Mouse (Mus musculus) limb, embryonic 10.5 days (tissue): ENCODE measurements around the gene Gm44790. TPM values are rescaled to one million over a fixed set of nuclear protein-coding genes. Genes with fewer than 3 reads are reported as not detected.
"Not testable (repeated sequence)": the region's sequence is repeated elsewhere in the genome, so short reads cannot be mapped to it uniquely, and the experiment has no call there.

Experiments
- DNase-seq: peaks from one replicate; pipeline ENCODE4 v3.0.0-alpha.2; 2017; ENCODE audit warnings: low spot score
- H3K27ac ChIP-seq: fragments of 300-500 bp; sonication (generic); 2 replicates; pipeline ENCODE4 v1.5.1; 2016; ENCODE audit warnings: mild to moderate bottlenecking
- H3K27me3 ChIP-seq: fragments of 300-500 bp; sonication (generic); 2 replicates; pipeline ENCODE4 v1.6.1; 2016; ENCODE audit warnings: low read depth, mild to moderate bottlenecking; ENCODE audit not compliant: poor library complexity, severe bottlenecking
- H3K36me3 ChIP-seq: fragments of 300-500 bp; sonication (generic); 2 replicates; pipeline ENCODE4 v1.6.1; 2016; ENCODE audit warnings: mild to moderate bottlenecking, moderate library complexity
- H3K4me1 ChIP-seq: fragments of 300-500 bp; sonication (generic); 2 replicates; pipeline ENCODE4 v1.6.1; 2016
- H3K4me3 ChIP-seq: fragments of 300-500 bp; sonication (generic); 2 replicates; pipeline ENCODE4 v1.5.1; 2016; ENCODE audit warnings: mild to moderate bottlenecking, moderate library complexity
- H3K9me3 ChIP-seq: fragments of 300-500 bp; sonication (generic); replicated peaks from 2 replicates; pipeline ENCODE4 v1.6.1; 2016; ENCODE audit warnings: mild to moderate bottlenecking
- WGBS: fragments of 180-500 bp; shearing (Covaris S2); methylation state at CpG from one replicate; pipeline ENCODE4 v1.1.7; 2016; 5-methylcytosine and 5-hydroxymethylcytosine counted together
- polyA plus RNA-seq: library from polyadenylated mRNA; unstranded; fragments of >200 nt; fragmentation: Nextera tagmentation; extraction: Ambion mirVana; gene quantifications from 2 replicates; pipeline ENCODE4 v1.2.1, GENCODE M21; 2016

Gene Gm44790
- polyA plus RNA-seq, 1 experiment from 2014 or later = not detected

- Histone ChIP-seq H3K36me3 (no peaks in the 10 kb centered on the region), H3K4me3 (no peak overlapping the region), H3K9me3 (no peaks in the 10 kb centered on the region), H3K4me1 (peaks cover 22% of the 10 kb centered on the region), H3K27ac (no peak overlapping the region), H3K27me3 (no peaks in the 10 kb centered on the region)
- 93% methylated on average over 7 of the region's 7 CpGs for WGBS
- DNase-seq = no peak
Measured at GRCm38 (mm10) chr6:86485943-86486640, 59.6 kb downstream of the Gm44790 start.

DNA sequence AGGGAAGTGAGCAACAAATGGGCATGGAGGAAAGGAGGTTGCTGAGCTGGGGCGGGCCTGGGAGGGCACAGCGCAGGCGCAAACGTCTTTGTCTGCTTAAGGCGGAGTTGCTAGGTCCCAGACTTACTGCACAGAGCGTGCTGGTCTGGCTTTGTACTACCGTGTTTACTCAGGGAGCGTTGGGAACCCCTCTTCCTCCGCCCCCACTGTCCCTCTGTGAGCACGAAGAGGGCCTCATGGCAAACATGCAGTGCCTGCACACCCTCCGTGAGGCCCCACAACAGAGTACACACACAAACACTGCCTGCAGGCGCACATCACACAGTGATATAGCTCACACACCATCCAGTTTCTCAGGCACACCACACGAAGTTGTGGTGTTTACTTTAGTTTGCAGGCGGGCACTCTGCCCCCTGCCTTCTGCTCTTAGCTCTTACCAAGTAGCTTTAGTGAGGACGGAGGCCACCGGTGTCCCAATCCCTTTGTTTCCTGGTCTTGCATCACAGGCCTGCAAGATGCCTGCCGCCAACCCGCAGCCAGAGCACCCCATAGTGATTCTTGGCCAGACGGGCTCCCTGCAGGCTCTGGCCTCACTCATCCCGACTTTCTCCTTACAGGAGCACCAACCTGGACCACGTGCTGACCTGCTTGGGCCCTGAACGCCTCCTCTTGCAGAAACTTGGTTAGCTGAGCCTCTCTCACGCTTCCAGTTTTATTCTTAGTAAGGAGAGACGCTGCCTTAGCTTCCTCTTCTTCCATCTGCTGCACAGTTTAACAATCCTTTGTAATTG is 61.1 kb downstream of the Gm44790 start:
- peaks cover 15% of the 10 kb centered on the region for H3K4me1 ChIP-seq
- 17% methylated on average over 24 of the region's 24 CpGs for WGBS
- no peaks in the 10 kb centered on the region for H3K27me3 ChIP-seq
- DNase-seq = peak; percentile 84
- H3K4me3 ChIP-seq = peak overlapping the region; percentile 30
- H3K9me3 ChIP-seq = no peaks in the 10 kb centered on the region
- H3K36me3 ChIP-seq = no peaks in the 10 kb centered on the region
- H3K27ac ChIP-seq = peak overlapping the region; percentile 96

- H3K4me3 ChIP-seq = peak overlapping the region; percentile 30; the same call in 1 of the 2 replicates
- 65% methylated on average over 3 of the region's 3 CpGs for WGBS
- no peak for DNase-seq
Measured at GRCm38 (mm10) chr6:86488149-86488485, 61.7 kb downstream of the Gm44790 start.

GRCm38 (mm10) chr6:86489945-86490344 is 63.5 kb downstream of the Gm44790 start:
- H3K27me3 ChIP-seq = no peaks in the 10 kb centered on the region
- peaks cover 23% of the 10 kb centered on the region for H3K4me1 ChIP-seq
- no peak overlapping the region for H3K27ac ChIP-seq
- H3K9me3 ChIP-seq = no peaks in the 10 kb centered on the region
- DNase-seq = no peak
- 95% methylated on average over 2 of the region's 2 CpGs for WGBS
- H3K36me3 ChIP-seq = no peaks in the 10 kb centered on the region
- no peak overlapping the region for H3K4me3 ChIP-seq

More at GRCm38 (mm10) chr6:86488149-86488485, 61.7 kb downstream of the Gm44790 start:
- peak overlapping the region; percentile 96 for H3K27ac ChIP-seq
- peaks cover 15% of the 10 kb centered on the region for H3K4me1 ChIP-seq
- no peaks in the 10 kb centered on the region for H3K9me3 ChIP-seq
- no peaks in the 10 kb centered on the region for H3K27me3 ChIP-seq
- no peaks in the 10 kb centered on the region for H3K36me3 ChIP-seq

DNA sequence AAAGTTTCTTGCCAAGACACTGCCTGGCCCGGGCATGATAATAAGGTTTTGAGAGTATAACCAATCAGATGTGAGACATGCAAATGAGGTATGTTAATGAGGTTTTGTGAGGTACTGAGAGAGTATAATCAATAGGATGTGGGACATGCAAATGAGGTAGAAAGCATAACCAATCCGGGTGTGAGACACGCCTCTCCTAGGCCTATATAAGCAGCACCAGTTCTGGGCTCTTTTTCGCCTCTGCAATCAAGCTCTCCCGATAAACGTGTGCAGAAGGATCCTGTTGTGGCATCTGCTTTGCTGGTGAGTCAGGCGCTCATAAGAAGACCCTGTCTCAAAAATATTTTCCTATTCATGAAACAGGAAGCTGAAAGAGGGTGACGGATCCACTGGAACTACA is 64.0 kb downstream of the Gm44790 start:
- not testable (repeated sequence) for DNase-seq, H3K36me3 ChIP-seq, H3K27ac ChIP-seq, H3K4me3 ChIP-seq, H3K9me3 ChIP-seq, H3K27me3 ChIP-seq
- H3K4me1 ChIP-seq = peaks cover 26% of the 10 kb centered on the region
- 96% methylated on average over 8 of the region's 8 CpGs for WGBS

DNA sequence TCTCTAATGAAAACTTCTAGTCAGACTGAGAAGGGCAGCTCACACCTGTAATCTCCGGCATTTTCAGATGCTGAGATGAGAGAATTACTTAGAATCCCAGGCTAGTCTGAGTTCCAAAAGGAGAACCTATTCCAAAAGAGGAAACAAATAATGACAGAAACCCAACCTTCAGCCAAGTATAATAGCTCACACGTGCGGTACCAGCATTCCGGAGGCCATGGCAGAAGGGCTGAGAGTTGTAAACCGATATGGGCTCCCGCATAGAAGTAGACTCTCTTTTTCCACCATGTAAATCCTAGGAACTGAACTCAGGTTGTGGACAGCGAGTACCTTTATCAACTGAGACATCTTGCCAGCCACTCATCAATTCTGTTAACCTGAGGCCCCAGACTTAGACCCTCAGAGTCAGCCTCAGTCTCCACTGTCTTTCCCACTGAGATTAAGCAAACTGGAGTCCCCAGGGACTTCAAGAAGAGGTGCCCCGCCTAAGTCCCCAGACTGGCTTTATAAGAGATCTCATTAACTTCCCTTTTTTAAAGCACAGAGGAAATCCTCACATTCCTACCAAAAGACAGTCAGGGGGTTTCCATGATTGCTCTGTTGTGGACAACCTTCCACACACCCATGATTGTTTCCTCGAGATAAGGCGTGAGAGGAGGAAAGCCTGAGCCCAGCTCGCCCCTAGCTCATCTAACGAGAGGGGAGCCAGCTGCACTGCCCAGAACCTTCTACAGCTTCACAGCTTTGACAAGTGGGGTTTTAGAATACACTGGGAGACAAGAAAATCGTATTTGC is 67.2 kb downstream of the Gm44790 start:
- H3K27ac ChIP-seq = 0 out of 2 replicates have a peak overlapping the region, but pooled peaks have one; percentile 12
- 74% methylated on average over 13 of the region's 13 CpGs for WGBS

DNA sequence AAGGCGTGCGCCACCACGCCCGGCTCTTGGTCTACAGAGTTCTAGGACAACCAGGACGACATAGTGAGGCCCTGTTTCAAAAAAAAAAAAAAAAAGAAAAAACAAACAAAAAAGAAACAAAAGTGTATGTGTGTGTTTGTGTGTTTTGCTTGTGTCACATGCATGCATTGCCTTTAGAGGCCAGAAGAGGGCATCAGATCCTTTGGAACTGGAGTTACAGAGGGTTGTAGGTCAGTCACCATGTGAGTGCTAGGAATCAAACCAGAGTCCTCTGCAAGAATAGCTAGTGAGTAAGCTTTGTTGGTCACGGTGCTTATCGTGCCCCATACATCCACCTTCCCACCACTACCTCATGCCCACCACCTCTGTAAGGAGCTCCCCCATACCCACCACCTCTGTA is 68.3 kb downstream of the Gm44790 start:
- Histone ChIP-seq H3K4me3 (no peak overlapping the region), H3K27ac (peak overlapping the region; percentile 56; the same call in 1 of the 2 replicates), H3K27me3 (no peaks in the 10 kb centered on the region), H3K36me3 (no peaks in the 10 kb centered on the region), H3K4me1 (peaks cover 50% of the 10 kb centered on the region), H3K9me3 (no peaks in the 10 kb centered on the region)
- WGBS = 94% methylated on average over 7 of the region's 7 CpGs
- no peak for DNase-seq

More for the DNA sequence above, 67.2 kb downstream of the Gm44790 start:
- no peak overlapping the region for H3K4me3 ChIP-seq
- no peak for DNase-seq
- H3K4me1 ChIP-seq = peaks cover 44% of the 10 kb centered on the region
- H3K36me3 ChIP-seq = no peaks in the 10 kb centered on the region
- H3K9me3 ChIP-seq = no peaks in the 10 kb centered on the region
- H3K27me3 ChIP-seq = no peaks in the 10 kb centered on the region

Other genes starting within 250 kb of the Gm44790 start
- gene Tgfa, start 231.4 kb upstream of the Gm44790 start, polyA plus RNA-seq = 0.43 and 1.1 TPM in 2 replicates
- 189 and 214 TPM in 2 replicates for gene Fam136a, start 61.0 kb upstream of the Gm44790 start, polyA plus RNA-seq
- 932 and 987 TPM in 2 replicates for gene Snrpg, start 55.4 kb upstream of the Gm44790 start, polyA plus RNA-seq
- 50.6 and 59.5 TPM in 2 replicates for gene Pcyox1, start 29.5 kb upstream of the Gm44790 start, polyA plus RNA-seq
- 174 and 235 TPM in 2 replicates for gene Tia1, start 22.4 kb upstream of the Gm44790 start, polyA plus RNA-seq
- gene C87436, start 11.7 kb downstream of the Gm44790 start, polyA plus RNA-seq = 23.9 and 25.2 TPM in 2 replicates
- gene Pcbp1, start 99.7 kb downstream of the Gm44790 start, polyA plus RNA-seq = 562 and 618 TPM in 2 replicates
- 0.87 and 1.6 TPM in 2 replicates for gene Asprv1, start 201.5 kb downstream of the Gm44790 start, polyA plus RNA-seq
- gene Mxd1, start 242.5 kb downstream of the Gm44790 start, polyA plus RNA-seq = 8.6 and 13.5 TPM in 2 replicates